Mouse (Mus musculus): Measurements from ENCODE around the gene Sephs2.

GRCm38 (mm10) chr7:127252414-127252813 is 21.4 kb downstream of the Sephs2 start:
- TF ChIP-seq CTCF (IDR thresholded peaks at IDR 0.05; ENCODE audit: extremely low read depth, insufficient read depth, insufficient read length, insufficient replicate concordance): peak; percentile 25; the same call in 1 of the 2 replicates
- no peak for TF ChIP-seq POLR2A (IDR thresholded peaks at IDR 0.05; ENCODE audit: low read depth, low read length)
